10 mouse cellular contexts compared by ENCODE assay signal in the genomic region with DNA sequence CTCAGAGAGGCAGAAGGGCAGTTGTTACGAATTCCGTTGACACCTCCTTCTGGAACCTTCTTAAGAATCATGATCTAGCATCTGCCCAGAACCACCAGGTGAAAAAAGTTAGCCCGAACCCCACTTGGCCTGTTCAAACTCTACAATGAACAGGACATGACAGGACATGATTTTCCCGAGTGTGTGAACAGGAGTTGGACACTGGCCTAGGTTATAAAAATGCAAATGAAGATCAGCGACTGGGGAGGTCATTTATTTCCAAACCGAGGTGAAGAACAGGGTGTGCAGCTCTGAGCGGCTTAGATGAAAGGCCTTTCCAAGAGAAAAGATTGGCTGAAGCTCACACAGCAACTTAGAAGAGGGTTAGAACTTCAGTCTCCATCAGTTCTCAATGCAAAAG.
"Had no signal": no experiment of that assay in that cellular context is flagged by ENCODE, and none has a peak within 500 bp of the region (broad histone marks: within the 10 kb centered on the region; RNA-seq: fewer than 3 reads in every experiment).

No protein-coding gene starts in this region.

- ATAC-seq: intestine, embryonic 15.5 days had no signal

- H3K27me3 ChIP-seq: intestine, embryonic 15.5 days; liver, embryonic 13.5 days had no signal

- H3K4me3 ChIP-seq: intestine, embryonic 15.5 days; left cerebral cortex, adult 2 months; liver, embryonic 13.5 days had no signal

- DNase-seq: layer of hippocampus, postnatal 36 days; liver, embryonic 13.5 days; lung, adult 2 months; lung, postnatal 14 days; lung, postnatal 4 days; midbrain, embryonic 14.5 days; thymus, postnatal 25 days had no signal

- H3K36me3 ChIP-seq: intestine, embryonic 15.5 days; liver, embryonic 13.5 days had no signal

- H3K9ac ChIP-seq: intestine, embryonic 15.5 days; liver, embryonic 13.5 days had no signal

- H3K4me2 ChIP-seq: intestine, embryonic 15.5 days; liver, embryonic 13.5 days; midbrain, embryonic 11.5 days had no signal

- H3K9me3 ChIP-seq: intestine, embryonic 15.5 days; liver, embryonic 13.5 days had no signal

- H3K4me1 ChIP-seq: intestine, embryonic 15.5 days; liver, embryonic 13.5 days had no signal

- H3K27ac ChIP-seq: intestine, embryonic 15.5 days; left cerebral cortex, adult 2 months; liver, embryonic 13.5 days had no signal
